Mouse (Mus musculus) forebrain, embryonic 11.5 days (tissue): Measurements from ENCODE around the gene 1700125H20Rik. TPM values are rescaled to one million over a fixed set of nuclear protein-coding genes. Genes with fewer than 3 reads are reported as not detected.

ENCODE experiments used
- polyA plus RNA-seq: library from polyadenylated mRNA; unstranded; fragments of >200 nt; fragmentation: Nextera tagmentation; extraction: Ambion mirVana; gene quantifications from 2 replicates; pipeline ENCODE4 v1.2.1, GENCODE M21; 2014

The 1700125H20Rik gene
- polyA plus RNA-seq, 1 experiment from 2014 or later = not detected

Other genes with a start within 250 kb of the 1700125H20Rik start
- gene Car4, start 212.6 kb upstream of the 1700125H20Rik start, polyA plus RNA-seq = 1.3 and 1.4 TPM in 2 replicates
- 7.9 and 8.0 TPM in 2 replicates for gene Usp32, start 30.2 kb upstream of the 1700125H20Rik start, polyA plus RNA-seq
- 60.9 and 61.3 TPM in 2 replicates for gene Appbp2, start 64.7 kb downstream of the 1700125H20Rik start, polyA plus RNA-seq
- 29.6 and 30.4 TPM in 2 replicates for gene Ppm1d, start 140.8 kb downstream of the 1700125H20Rik start, polyA plus RNA-seq
- gene Bcas3, start 182.8 kb downstream of the 1700125H20Rik start, polyA plus RNA-seq = 17.3 and 17.9 TPM in 2 replicates